Mouse (Mus musculus) adrenal gland, postnatal 25 days (tissue): ENCODE results near the gene Fibp. TPM values are rescaled to one million over a fixed set of nuclear protein-coding genes. Genes with fewer than 3 reads are reported as not detected.
"Not testable (repeated sequence)": the region's sequence is repeated elsewhere in the genome, so short reads cannot be mapped to it uniquely, and the experiment has no call there.

Source experiments
- DNase-seq: peaks from one replicate; pipeline ENCODE4 v3.0.0; 2021; ENCODE audit warnings: mixed read lengths
- total RNA-seq: library from RNA; stranded (reverse); gene quantifications from 2 replicates; pipeline ENCODE4 v1.2.3, GENCODE M21; 2021

Fibp gene
- total RNA-seq, 1 experiment from 2014 or later = 100 TPM

DNA sequence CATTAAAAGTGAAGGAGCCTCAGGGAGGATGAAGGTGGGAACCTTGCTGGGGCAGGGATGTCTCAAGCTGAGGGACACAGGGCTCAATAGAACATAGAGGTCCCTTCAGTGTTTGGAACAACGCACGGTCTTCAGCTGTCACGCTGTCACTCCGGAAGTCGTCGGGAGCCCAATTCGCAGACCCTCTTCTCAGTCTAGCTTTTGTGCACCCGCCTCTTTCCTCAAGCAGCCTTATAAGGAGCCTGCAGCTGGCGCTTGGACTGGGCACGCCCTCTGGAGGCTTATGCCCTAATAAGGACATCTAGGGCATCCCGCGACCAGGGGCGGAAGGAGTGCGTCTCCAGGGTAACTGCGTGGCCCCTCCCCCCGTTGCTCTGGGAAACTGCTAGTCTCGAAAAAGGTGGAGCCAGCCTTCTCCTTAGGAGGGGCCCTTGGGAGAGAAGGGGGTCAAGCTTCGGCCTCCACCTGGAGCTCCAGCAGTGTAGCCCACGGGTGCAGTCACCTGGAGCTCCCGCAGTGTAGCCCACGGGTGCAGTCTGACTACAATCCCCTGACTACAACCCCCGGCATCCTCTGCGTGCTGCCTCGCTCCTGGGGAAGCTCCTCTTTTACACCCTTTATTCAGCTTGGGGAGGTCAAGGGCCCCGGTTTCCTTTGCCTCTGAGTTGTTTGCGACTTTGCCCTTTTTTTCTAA, 28.6 kb downstream of the Fibp start:
- peak; percentile 95 for DNase-seq

DNA sequence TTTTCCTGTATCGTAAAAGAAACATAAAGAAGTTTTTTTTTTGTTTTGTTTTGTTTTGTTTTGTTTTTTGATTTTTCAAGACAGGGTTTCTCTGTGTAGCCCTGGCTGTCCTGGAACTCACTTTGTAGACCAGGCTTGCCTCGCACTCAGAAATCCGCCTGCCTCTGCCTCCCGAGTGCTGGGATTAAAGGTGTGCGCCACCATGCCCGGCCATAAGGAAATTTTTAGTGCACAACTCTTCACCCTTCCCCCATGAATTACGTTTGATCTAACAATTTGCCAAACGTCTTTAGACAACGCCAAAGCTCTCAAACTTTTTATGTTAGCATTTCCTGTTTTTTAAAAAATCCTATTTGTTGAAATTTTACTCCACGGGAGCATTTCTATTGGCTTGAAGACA, 29.3 kb downstream of the Fibp start:
- DNase-seq = not testable (repeated sequence)

- DNase-seq = peak; percentile 91
Observed at GRCm38 (mm10) chr19:5490313-5490897, 30.0 kb downstream of the Fibp start, which contains the start of gene Cfl1. TSS of gene Cfl1 (plus strand) at chr19:5490455.

DNA sequence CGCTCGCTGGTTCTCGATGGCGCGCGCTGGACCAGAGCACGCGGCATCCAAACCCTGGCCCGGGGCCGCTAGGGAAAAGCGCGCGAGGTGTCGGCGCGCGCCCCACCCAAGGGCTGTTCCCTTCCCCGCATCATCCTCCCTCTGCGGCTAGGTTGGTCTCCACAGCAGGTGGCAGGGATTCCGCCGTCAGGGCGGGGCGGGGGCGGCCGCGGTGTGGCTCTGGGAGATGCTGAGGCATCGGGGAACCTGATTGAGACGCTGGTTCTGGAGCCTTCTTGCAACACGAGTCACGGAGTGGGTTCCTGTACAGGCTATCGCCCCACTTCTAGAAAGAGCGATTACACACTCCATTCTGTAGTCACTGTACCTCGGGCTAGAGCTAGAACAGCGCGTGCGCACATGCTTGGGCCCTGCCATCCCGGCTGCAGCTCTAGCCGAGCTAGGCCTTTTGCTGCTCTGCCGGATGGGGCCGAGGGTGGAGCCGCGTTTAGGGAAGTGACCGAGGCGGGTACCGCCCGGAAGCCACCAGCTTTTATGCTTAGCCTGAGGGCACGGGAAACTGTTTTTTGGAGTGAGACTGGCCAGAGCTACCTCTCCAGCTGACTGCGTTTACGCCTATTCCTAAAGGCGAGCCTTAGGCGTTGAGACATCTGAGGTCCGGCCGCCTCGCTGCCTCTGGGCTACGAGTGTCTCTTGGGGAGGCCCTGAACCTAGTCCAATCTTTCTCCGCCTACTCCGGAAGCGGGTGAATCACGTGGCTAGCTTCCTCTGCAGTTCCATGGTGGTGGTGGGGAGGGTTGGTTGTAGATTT, 30.7 kb downstream of the Fibp start:
- DNase-seq = peak; percentile 81

- DNase-seq = no peak
Observed at GRCm38 (mm10) chr19:5492641-5493040, 32.2 kb downstream of the Fibp start.

DNA sequence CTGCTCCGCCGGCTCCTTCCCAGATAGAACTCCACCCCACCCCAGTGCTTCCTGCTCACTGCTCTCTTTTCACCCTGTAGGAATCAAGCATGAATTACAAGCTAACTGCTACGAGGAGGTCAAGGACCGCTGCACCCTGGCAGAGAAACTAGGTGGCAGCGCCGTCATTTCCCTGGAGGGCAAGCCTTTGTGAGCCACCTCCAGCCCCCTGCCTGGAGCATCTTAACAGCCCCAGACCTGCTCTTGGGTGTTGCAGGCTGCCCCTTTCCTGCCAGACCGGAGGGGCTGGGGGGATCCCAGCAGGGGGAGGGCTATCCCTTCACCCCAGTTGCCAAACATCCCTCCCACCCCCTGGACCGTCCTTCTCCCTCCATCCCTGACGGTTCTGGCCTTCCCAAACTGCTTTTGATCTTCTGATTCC, 32.9 kb downstream of the Fibp start:
- DNase-seq = not testable (repeated sequence)

GRCm38 (mm10) chr19:5494314-5494713, 33.9 kb downstream of the Fibp start:
- DNase-seq = no peak

GRCm38 (mm10) chr19:5495353-5496051, 35.1 kb downstream of the Fibp start:
- DNase-seq = no peak

DNA sequence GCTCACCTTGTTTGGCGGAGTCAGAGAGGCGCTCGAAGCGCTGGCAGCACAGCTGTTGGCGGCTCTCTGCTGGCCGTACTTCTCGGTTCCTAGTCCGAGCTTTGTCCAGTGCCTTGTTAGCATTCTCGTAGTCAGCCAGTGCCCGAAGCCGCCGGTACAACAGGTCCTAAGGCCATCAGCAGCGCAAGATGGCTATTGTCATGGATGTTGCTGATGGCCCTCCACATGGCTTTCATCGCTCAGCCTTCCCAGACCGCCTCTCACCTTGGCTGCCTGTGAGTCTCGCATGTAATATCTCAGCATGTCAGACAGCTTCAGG, 35.6 kb downstream of the Fibp start:
- DNase-seq = no peak

DNA sequence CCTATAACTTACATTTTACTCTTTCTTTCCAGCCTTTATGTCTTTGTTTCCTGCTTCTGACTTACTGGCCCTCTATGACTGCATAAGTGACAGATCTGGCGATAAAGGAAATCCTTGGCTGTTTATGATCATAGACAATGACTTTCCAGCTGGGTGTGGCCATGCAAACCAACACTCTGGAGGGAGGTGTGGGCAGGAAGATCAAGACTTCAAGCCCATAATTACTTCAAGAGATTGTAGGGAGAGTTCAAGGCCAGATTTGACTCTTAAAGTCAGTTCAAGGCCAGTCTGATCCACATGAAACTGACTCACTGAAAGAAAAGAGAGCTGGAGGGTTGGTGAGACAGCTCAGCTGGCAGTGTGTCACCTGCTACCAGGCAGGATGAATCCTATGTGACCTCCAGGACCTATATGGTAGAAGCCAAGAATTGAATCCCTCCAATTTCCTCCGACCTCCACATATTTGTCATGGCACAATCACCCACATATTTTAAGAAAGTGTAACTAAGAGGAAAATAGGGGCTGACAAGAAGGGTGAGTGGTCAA, 40.0 kb downstream of the Fibp start:
- DNase-seq = no peak

DNA sequence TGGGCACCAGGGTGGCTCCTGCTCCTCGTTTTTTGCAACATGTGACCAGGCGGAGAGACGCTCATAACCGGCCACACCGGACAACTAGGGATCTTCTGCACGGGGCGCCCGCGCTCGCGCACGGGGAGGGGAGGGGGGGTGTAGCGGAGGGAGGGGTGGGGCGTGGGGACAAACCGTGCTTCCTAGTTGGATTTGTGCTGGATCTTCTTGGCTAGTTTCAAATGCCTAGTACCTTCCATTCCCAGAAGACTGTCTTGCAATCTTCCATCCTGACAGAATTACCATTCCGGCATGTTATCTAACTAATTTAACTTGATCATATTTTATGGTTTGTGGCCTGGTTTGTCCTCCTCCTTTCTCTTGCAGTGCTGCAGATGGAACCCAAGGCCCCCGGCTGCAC, 43.3 kb downstream of the Fibp start, which contains the start of gene 1700020D05Rik:
Gene 1700020D05Rik (minus strand): TSS at position 101 of the 400 bp plus-strand sequence.
- no peak for DNase-seq

DNA sequence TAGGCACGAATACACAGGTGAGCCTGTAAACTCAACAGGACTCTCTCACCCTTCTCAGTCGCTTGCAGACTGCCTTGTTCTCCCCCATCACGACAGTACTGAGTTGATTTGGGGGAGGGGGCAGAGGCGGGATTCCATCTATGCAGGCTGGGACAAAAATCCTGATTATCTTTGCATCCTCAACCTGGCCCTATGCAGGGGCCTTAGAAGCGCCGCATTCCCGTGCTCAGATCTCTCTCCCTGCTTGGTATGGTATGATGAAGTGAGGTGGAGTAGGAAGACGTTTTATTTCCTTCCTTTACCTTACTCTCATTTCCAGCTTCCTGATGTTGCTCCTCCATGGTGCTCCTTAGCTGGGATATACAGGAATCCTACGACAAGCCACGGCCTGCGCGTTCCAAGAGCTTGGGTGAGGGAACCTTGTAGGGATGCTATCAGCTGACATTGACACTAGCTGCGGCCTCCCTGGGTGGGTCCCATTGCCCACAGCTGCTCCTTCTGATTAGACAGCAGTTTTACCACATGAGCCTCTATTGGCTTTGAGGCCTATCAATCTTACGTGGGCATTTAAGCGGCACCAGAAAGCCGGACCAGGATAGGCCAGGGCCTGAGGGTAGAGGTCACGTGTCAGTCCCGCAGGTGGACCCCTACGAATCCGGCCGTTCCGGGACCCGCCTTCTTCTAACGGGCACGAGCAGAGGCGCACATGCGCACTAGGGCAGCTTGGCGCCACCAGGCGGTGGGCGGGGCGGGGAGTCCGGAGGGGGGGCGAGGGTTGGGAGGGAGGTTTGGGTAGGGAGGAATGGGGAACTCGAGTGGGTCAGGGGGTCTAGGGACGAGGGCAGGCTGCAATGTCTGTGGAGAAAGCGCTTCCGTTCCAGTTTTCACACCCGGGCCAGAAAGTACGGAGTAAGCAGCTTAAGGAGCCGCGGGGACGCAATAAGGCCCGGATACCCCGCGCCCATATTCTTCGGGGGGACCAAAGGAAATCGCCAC, 49.9 kb downstream of the Fibp start, which contains the start of gene Snx32:
Gene Snx32 (minus strand): TSS at position 508 of the 996 bp plus-strand sequence.
- peak; percentile 98 for DNase-seq

- DNase-seq = no peak
Observed at GRCm38 (mm10) chr19:5511074-5511632, 50.7 kb downstream of the Fibp start.

DNA sequence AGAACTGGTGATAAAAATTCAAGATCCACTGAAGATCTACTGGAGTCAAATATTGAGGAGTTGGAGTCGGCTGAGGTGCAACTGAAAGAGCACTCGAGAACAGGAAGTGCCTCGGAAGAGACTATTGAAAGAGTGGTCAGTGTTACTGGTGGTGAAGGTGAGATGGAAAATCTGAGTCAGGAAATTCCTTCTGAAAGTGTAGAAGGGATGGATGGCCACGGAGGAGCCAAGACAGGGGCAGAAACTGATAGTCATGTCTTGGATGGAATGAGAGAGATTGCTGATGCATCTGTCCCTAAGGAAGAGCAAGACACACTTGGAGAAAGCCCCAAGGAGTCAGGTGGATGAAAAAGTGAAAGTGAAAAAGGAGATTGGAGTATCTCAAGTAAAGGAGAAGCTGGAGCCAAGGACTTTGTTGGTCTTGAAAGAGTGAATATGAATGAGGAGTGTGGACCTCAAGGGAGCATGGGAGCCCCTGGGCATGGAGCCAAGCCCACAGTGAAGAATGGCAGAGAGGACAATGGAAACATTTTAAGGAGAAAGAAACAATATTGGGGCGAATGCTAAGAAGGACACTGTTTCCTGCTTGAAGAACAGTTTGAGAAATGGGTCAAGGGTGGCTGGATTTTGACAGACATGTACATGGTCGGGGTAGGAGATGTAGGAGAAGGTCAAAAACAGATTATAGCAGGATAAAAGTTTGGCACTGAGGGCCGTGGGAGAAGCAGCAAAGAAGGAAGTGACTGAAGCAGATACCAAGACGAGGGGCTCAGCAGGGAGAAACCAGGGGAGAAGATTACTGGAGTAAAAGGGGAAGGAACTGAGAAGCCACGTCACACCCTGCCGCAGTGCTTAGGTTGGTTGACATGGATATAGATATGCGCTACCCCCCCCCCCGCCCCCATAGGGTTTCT, 51.9 kb downstream of the Fibp start:
- no peak for DNase-seq

- DNase-seq = no peak
Observed at GRCm38 (mm10) chr19:5513005-5513349, 52.6 kb downstream of the Fibp start.
